Mouse (Mus musculus) lung, postnatal 10 days (tissue): ENCODE measurements at regions not wholly inside any gene's neighbourhood (a gene's known extent, or its start where the extent isn't known, plus 50 kb on each side); places are given as distances from the start of the nearest gene placed in this dataset.

ENCODE experiments used
- DNase-seq: peaks from one replicate; pipeline ENCODE4 v3.0.0; 2021

DNA sequence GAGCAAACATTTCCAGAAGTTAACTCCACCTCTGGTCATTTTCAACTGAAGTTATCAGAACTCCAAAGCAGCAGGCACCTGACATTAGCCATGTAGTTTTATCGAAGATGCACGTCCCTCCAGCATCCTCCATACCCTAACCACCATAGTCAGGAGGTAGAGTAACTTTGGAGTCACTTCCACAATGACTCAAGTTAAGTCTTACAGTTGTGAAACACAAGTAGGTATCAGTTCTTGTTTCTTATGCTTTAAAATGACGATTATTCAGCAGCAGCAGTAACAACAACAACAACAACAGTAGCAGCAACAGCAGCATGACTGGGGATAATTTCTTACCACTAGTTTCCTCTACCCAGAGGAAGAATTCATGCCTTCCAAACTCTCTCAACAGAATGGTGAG is 51.3 kb upstream of the Tank start:
- DNase-seq: no peak

DNA sequence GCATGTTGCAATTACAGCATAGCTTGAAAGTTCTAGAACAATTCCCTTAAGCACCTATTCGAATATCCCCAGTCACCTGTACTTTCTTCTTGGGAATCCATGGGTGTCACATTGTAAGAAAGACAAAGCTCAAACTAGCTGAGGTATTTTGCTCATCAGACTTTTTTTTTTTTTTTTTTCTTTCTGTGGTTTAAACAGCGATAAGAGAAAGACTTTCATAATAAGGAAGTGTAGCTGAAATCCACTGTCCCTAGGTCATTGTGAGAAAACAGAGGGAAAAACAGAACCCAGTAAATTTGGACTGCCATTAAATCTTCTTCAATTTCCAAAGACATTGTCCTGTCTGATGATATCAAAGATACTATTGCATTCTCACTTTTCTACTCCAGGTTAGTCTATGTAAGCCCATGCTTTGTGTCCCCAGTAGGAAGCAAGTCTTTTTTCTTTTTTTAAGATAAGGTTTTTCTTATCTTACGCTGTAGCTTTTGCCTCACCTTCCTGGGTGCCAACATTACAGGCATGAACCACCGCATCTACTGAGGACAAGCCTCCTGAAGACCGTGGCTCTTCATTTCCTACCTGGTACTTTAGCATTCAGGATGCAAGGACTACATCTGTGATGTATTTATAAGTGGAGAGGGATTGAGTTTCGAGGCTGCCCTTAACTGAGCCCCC is 54.2 kb upstream of the Tank start:
- DNase-seq: no peak

DNA sequence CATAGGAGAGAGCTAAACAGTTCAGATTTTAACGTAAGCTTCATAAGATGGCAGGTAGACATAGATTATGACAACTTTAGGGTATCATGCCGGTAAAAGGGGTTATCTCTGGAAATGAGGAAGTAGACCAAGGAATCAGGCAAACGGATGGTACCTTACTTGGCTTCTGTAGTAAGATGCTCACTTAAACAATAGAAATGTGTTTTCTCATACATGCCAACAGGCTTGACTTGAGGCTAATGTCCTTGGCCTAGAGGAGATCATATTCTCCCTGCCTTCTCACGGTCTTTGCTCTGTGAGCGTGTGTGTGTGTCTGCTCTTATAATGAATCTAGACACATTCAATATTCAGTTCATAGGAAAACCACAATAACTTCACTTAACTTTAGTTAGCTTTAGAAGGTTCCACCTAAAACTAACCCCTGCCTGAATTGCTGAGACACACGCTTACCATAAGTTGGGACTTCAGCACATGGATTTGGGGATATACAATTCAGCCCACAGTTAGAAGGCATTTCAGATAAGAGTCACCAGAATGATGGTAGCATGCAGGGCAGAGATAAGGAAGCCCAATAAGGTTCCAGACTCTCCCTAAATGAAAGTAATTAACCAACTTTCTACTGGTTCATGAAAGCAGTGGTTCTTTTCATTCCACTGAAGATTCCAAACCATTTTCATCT is 63.8 kb upstream of the Tank start:
- no peak for DNase-seq

GRCm38 (mm10) chr2:61513787-61514444 is 64.5 kb upstream of the Tank start:
- no peak for DNase-seq

GRCm38 (mm10) chr2:61503594-61503993 is 74.8 kb upstream of the Tank start:
- DNase-seq: no peak

DNA sequence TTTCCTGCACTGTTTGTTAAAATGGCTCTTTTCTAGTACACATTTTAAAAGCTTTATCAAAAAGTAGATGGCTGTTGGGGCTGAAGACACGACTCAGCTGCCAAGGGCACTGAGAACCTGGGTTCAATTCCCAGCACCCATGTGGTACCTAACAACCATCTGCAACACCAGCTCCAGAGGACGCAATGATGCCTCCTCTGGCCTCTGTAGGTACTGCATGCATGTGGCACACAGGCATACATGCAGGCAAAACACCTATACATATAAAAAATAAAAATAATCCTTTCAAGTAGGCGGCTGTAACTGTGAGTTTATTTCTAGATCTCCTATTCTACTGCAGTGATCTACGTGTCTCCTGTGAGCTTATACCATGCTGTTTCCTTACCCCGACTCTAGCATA is 76.5 kb upstream of the Tank start:
- no peak for DNase-seq

- no peak for DNase-seq
Measured at GRCm38 (mm10) chr2:61499266-61499665, 79.1 kb upstream of the Tank start.

DNA sequence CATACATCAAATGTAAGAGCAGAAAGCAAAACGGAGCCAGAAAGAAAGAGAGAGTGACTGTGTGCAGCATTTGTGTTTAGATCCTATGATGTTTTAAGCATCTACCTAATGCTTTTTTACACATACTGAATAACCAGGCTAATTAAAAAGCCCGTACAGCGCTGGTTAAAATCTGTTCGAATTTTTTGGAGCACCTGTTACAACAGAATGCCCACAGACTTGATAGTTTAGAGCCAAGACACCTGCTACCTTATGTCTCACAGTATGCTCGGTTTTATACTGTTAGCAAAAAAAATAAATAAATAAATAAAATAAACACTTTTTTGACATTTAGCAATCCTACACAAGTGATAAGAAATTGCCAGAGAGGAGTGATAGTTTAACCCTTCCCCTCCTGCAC is 80.5 kb upstream of the Tank start:
- DNase-seq: no peak

GRCm38 (mm10) chr2:61496968-61497367 is 81.4 kb upstream of the Tank start:
- no peak for DNase-seq

- peak; percentile 84 for DNase-seq
Measured at GRCm38 (mm10) chr2:61493918-61494712, 84.3 kb upstream of the Tank start.

GRCm38 (mm10) chr2:61492043-61492743 is 86.2 kb upstream of the Tank start:
- DNase-seq: peak; percentile 45

DNA sequence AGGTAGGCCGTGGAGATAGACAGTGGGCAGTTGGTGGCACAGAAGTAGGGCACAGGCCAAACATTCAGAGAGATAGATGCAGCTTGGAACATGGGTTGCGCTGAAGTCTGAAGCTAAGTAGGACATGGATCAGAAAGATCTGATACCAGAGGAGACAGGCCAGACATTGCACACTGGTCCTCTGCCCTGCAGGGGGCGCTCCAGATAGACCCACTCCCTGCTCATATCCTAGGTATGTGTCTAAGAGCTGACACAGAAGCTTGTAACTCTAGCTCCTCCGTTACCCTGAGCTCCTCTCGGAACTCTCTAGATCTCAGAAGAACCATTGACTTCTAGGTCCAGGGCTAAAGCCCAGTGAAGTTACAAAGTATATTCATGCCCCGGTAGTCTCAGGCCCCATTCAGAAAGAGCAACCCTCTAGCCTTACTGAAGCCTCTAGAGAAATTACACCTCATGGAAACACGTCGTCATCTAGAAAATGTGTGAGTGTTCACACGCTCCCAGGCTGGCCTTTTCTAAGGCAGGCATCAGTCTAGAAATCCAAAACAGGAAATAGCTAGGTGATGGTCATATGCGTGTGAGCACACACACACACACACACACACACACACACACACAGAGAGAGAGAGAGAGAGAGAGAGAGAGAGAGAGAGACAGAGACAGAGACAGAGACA is 87.8 kb upstream of the Tank start:
- no peak for DNase-seq

DNA sequence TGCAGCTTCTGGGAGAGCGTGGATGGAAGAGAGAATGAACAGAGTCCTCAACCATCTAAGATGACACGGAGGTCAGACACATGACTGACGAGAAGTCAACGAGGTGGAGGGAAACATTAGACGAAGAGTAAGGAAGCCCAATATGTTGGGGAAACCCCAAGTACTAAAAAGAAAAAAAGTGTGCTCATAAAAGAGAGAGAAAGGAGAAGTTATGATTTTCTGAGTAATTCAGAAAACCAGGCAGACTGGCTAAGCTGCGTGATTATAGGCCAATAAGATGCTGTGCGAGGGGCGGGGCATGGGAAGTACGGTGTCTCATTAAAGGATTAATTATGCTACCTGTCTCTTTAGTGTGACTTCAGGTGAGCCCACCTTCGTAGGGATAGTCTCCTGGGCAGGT is 88.6 kb upstream of the Tank start:
- no peak for DNase-seq

GRCm38 (mm10) chr2:61483820-61484219 is 94.6 kb upstream of the Tank start:
- DNase-seq: no peak

- peak; percentile 43 for DNase-seq
Measured at GRCm38 (mm10) chr2:61476648-61477047, 101.7 kb upstream of the Tank start.

GRCm38 (mm10) chr2:61474626-61475025 is 103.8 kb upstream of the Tank start:
- DNase-seq: no peak

DNA sequence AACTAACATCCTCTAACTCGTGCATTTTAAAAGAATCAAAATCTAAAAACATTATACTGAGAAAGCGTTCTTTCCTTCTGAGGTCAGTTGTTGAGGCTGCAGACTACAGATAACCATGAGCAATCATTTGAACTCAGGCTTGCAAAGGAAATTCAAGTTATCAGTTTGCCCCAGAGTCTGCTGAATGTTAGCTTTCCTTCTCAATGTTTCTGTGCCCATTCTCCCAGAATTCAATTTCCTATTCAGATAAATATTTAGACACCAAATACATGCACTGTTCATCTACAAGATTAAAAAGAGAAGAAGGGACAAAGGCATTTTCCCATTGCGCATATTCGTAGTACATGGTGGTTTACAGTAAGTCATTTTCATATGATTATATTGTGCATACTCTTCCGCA is 107.9 kb upstream of the Tank start:
- DNase-seq: no peak

- DNase-seq: no peak
Measured at GRCm38 (mm10) chr2:61470064-61470463, 108.3 kb upstream of the Tank start.

- peak; percentile 64 for DNase-seq
Measured at GRCm38 (mm10) chr2:61455902-61456301, 122.5 kb upstream of the Tank start.

- DNase-seq: no peak
Measured at GRCm38 (mm10) chr2:61454729-61455128, 123.7 kb upstream of the Tank start.

- peak; percentile 92 for DNase-seq
Measured at GRCm38 (mm10) chr2:61454311-61454728, 124.1 kb upstream of the Tank start.
